Mouse (Mus musculus) E14TG2a.4 (cell line): ENCODE measurements around the gene Snai3.

ENCODE experiments used
- CTCF ChIP-seq: conservative IDR thresholded peaks from 2 replicates; pipeline ENCODE4 v1.5.1; 2014; ENCODE audit warnings: low read length
- NANOG ChIP-seq: IDR thresholded peaks from 2 replicates; pipeline ENCODE4 v1.6.1; 2014; ENCODE audit warnings: borderline replicate concordance, low read length, mixed read lengths

GRCm38 (mm10) chr8:122484831-122485230 lies 24.3 kb upstream of the Snai3 start:
- TF ChIP-seq CTCF (no peak), NANOG (no peak)
